Mouse (Mus musculus) yolk sac, embryonic 10.5 days (tissue): ENCODE measurements around the gene Zfp229.
"Not testable (repeated sequence)": the region's sequence is repeated elsewhere in the genome, so short reads cannot be mapped to it uniquely, and the experiment has no call there.

ENCODE experiments used
- DNase-seq: peaks from one replicate; pipeline ENCODE4 v3.0.0-alpha.2; 2017; ENCODE audit warnings: low spot score

Gene Zfp229

DNA sequence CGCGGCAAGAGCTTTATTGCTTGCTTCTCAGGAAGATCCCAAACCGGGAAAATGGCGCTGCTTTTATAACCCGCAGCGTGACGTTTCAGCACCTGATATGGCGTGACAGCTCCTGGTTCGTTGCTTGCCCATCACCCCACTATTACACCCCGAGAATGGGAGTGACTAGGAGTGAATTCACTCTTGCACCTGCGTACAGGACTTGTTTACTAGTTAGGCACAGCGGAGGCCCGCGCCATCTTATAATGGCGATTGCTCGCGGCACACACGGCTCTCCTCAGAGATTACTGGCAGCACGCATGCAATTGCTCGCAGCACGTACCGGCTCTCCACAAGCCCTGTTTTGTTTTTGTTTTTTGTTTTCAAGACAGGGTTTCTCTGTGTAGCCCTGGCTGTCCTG lies at the start of gene Zfp229:
TSS of gene Zfp229 (plus strand) at position 301 of the 400 bp plus-strand sequence.
- DNase-seq: not testable (repeated sequence)

- DNase-seq: no peak
These were observed 39.0 kb upstream of the Zfp229 start, which contains the start of gene Gm10226 for GRCm38 (mm10) chr17:21691560-21691959. TSS of gene Gm10226 (plus strand) at chr17:21691860.

DNA sequence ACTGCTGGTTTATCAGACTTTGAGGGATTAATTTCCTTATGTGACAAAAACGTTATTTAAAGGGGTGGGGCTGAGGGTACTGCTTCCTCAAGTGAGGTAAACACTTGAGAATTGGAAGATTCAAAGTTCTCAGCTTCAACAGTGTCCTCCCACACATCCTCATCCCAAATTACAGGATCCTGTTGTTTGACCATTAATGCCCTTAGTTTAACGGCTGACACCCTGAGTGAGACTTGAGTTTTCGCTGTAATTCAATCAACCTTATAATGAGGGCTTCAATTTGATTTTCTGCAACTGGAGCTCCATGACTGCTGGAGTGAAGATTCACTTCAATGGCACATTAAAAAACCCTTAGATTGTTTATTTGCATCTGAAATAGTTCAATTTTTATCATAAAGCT lies 37.3 kb upstream of the Zfp229 start:
- DNase-seq: no peak

DNA sequence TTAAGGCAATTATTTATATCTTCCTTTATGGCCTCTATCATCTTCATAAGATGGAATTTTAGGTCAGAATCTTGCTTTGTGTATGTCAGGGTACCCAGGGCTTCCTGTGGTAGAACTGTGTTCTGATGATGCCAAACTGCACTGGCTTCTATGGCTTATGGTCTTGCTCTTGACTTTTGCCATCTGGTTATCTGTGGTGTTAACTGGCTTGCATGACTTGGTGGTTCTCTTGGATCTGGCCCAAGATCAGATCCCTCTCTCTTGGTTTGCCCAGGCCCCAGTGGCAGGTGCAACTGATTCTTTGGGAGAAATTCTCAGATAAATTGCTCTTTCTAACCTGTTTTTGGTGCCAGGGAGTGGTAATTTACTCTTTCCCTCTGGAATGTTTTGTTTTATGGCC lies 34.5 kb upstream of the Zfp229 start:
- DNase-seq: no peak

- peak; percentile 32 for DNase-seq
These were observed 28.0 kb upstream of the Zfp229 start for GRCm38 (mm10) chr17:21702281-21703240.

- no peak for DNase-seq
These were observed 27.2 kb upstream of the Zfp229 start for GRCm38 (mm10) chr17:21703414-21703813.

- peak; percentile 90 for DNase-seq
These were observed 23.1 kb upstream of the Zfp229 start, which contains the start of gene Zfp760 for GRCm38 (mm10) chr17:21707343-21707996. TSS of gene Zfp760 (plus strand) at chr17:21707741.

- DNase-seq: no peak
These were observed 22.2 kb upstream of the Zfp229 start for GRCm38 (mm10) chr17:21708401-21708800.

GRCm38 (mm10) chr17:21733049-21733448 lies 2.5 kb downstream of the Zfp229 start:
- no peak for DNase-seq

GRCm38 (mm10) chr17:21733529-21734031 lies 3.0 kb downstream of the Zfp229 start:
- DNase-seq: peak; percentile 87

- no peak for DNase-seq
These were observed 22.2 kb downstream of the Zfp229 start for GRCm38 (mm10) chr17:21752791-21753190.

DNA sequence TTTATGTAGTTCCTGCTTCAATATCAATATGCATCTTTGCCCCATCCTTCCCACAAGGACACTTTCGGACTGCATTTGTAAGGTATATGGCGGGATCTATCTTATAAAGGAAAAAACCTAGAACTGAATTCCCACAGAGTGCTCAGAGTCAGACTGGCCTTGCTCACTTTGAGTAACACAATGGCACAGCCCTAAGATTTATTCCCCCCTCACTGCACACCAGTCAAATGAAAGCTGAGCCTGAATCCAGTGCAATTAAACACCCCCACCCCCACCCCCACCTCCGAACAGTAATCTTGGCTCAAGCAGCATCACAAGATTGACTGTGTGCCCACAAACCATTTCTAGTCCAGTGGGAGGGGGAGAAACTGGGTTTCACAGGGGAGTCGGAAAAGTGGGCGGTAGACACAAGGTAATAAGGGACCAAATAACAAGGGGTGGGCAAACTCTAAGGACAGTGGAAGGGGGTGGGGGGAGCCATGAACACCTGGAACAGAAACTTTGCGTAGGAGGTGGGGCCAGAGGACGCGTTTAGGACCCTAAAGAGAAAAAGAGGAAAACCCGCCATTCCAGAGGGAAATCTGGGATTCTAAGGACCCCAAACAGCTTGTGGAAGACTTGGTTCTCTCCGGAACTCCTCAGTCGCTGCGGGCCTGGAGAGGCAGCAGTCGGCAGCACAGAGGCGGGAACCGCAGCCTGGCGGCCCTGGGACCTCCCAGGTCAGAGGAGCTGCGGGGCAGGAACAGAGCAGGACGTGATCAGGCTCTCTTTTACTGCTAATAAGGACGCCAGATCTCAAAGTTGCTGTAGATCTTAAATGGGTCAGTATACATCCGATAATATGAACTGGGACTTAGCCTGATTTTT lies 23.0 kb downstream of the Zfp229 start:
- no peak for DNase-seq

DNA sequence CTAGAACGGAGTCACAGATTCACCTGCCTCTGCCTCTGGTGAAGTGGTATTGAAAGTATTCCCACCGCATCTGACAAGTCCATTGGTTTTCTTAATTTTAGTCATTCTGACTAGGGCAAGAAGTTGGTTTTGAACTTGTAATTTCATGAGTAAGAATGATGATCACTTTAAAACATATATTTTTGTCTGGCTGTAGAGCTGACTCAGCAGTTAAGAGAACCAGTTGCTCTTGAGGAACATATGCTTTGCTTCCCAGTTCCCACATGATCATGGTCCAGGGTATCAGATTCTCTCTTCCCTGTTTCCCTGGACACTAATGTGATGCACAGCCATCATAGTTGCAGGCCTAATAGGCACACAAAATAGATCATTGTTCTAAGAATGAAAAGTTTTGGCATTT lies 39.7 kb downstream of the Zfp229 start:
- DNase-seq: no peak

GRCm38 (mm10) chr17:21792256-21792655 lies 61.7 kb downstream of the Zfp229 start:
- no peak for DNase-seq

DNA sequence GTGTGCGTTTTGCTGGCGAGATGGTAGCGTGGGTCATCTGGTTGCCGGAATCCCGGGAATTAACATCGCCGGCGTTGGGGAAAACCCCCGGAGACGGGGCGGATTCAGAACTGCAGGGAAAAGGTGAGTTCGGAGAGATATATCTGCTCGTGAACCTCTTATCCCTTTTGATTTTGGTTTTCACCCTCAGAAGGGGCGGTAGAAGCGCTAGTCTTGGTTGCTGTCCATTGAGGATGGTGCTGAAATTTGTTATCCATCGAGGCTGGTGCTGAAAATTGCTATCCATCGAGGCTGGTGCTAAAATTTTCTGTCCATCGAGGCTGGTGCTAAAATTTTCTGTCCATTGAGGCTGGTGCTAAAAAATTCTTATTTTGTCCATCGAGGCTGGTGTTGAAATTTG lies 70.8 kb downstream of the Zfp229 start:
- DNase-seq: not testable (repeated sequence)
